9 mouse cellular contexts compared by ENCODE assay signal in the genomic region with DNA sequence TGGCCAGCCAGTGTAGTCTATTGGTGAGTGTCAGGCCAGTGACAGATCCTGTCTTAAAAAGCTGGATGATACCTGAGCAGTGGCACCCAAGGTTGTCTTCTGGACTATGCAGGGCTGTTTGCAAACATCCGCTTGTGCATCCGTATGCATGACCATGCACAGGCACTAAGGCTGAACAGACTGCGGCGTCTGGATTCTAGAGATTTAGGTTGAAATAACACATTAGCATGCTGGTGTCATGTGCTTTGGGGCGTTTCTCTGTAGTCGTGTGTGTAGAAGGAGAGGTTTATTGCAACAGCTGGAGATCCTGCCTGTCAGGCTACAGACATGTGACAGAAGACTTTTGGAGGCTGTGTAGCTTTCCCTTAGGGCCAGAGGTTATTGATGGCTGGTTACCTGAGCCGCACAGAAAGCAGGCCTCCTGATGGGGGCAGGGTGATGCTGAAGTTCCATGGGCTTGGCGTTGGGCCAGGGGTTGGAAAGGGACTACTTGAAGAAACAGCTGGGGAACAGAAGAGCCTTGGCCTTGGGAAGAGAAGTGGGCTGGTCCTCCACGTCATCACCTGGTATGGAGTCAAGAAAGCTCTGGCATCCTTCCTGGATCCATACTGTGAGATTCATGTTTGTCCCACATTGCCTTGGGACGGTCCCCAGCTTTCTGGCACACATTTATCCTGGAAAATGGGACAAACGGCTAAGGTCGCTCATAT. TPM values are rescaled to one million over a fixed set of nuclear protein-coding genes. Genes with fewer than 3 reads are reported as not detected.
DNase-seq lines count a peak whose midpoint lies in the region; ATAC-seq lines count a peak whose summit lies in the region.
"Had no signal": no experiment of that assay in that cellular context is flagged by ENCODE, and none has a peak within 500 bp of the region (broad histone marks: within the 10 kb centered on the region; RNA-seq: fewer than 3 reads in every experiment).

No protein-coding gene starts in this region.

- H3K9me3 ChIP-seq in forebrain, embryonic 14.5 days (replicated peaks; ENCODE audit: control insufficient read depth, low read length), result no peaks in the 10 kb centered on the region
- no peaks in the 10 kb centered on the region for H3K9me3 ChIP-seq in forebrain, embryonic 11.5 days (ENCODE audit: control insufficient read depth, low read length)
- H3K9me3 ChIP-seq in hindbrain, embryonic 15.5 days, result no peaks in the 10 kb centered on the region

- H3K4me3 ChIP-seq in forebrain, embryonic 14.5 days (ENCODE audit: low read depth, low read length), result no peak overlapping the region
- H3K4me3 ChIP-seq in forebrain, embryonic 11.5 days (ENCODE audit: low read depth, low read length), result no peak overlapping the region
- no peak overlapping the region for H3K4me3 ChIP-seq in hindbrain, embryonic 15.5 days

- no peak overlapping the region for H3K4me2 ChIP-seq in forebrain, embryonic 14.5 days (ENCODE audit: low read length)
- no peak overlapping the region for H3K4me2 ChIP-seq in forebrain, embryonic 11.5 days (ENCODE audit: low read depth, low read length, severe bottlenecking)
- H3K4me2 ChIP-seq in hindbrain, embryonic 15.5 days, result no peak overlapping the region

- DNase-seq in forebrain, embryonic 14.5 days (ENCODE audit: low spot score), result peak; percentile 25
- DNase-seq in forebrain, embryonic 11.5 days (ENCODE audit: low spot score), result no peak
- DNase-seq in ovary, postnatal 14 days (ENCODE audit: low spot score), result peak; percentile 6
- DNase-seq in ovary, postnatal 10 days (ENCODE audit: low spot score), result no peak
- peak; percentile 5 for DNase-seq in lung, postnatal 14 days
- no peak for DNase-seq in layer of hippocampus, postnatal 36 days
- DNase-seq in layer of hippocampus, adult 9-11 months, result no peak

- no peak overlapping the region for H3K27ac ChIP-seq in forebrain, embryonic 14.5 days (ENCODE audit: low read depth, low read length)
- no peak overlapping the region for H3K27ac ChIP-seq in forebrain, embryonic 11.5 days (ENCODE audit: low read depth, low read length)
- H3K27ac ChIP-seq in hindbrain, embryonic 15.5 days (replicated peaks), result no peak overlapping the region

- no peaks in the 10 kb centered on the region for H3K36me3 ChIP-seq in forebrain, embryonic 14.5 days (ENCODE audit: control insufficient read depth, insufficient read depth, low read length)
- no peaks in the 10 kb centered on the region for H3K36me3 ChIP-seq in forebrain, embryonic 11.5 days (ENCODE audit: control insufficient read depth, insufficient read depth, low read length)
- H3K36me3 ChIP-seq in hindbrain, embryonic 15.5 days, result no peaks in the 10 kb centered on the region

- H3K4me1 ChIP-seq in forebrain, embryonic 14.5 days (ENCODE audit: control insufficient read depth, insufficient read depth, low read length), result no peaks in the 10 kb centered on the region
- H3K4me1 ChIP-seq in forebrain, embryonic 11.5 days (replicated peaks; ENCODE audit: control insufficient read depth, insufficient read depth, low read length), result no peaks in the 10 kb centered on the region
- H3K4me1 ChIP-seq in hindbrain, embryonic 15.5 days (replicated peaks), result peaks cover 10% of the 10 kb centered on the region

- 0 out of 2 replicates have a peak, but pooled peaks have one; percentile 26 for ATAC-seq in forebrain, embryonic 14.5 days
- no peak for ATAC-seq in forebrain, embryonic 11.5 days (replicated peaks; ENCODE audit: low FRiP score)
- ATAC-seq in hindbrain, embryonic 15.5 days (ENCODE audit: low FRiP score, low read depth), result peak; percentile 62

- no peak overlapping the region for H3K9ac ChIP-seq in forebrain, embryonic 14.5 days (ENCODE audit: low read length)
- no peak overlapping the region for H3K9ac ChIP-seq in forebrain, embryonic 11.5 days (ENCODE audit: low read length)
- no peak overlapping the region for H3K9ac ChIP-seq in hindbrain, embryonic 15.5 days

- no peaks in the 10 kb centered on the region for H3K27me3 ChIP-seq in forebrain, embryonic 14.5 days (replicated peaks; ENCODE audit: control insufficient read depth, insufficient read depth, low read length)
- H3K27me3 ChIP-seq in forebrain, embryonic 11.5 days (ENCODE audit: control insufficient read depth, insufficient read depth, low read length), result no peaks in the 10 kb centered on the region
- H3K27me3 ChIP-seq in hindbrain, embryonic 15.5 days, result no peaks in the 10 kb centered on the region
- H3K27me3 ChIP-seq: CH12.LX had no signal

- 78% methylated on average over 12 of the region's 12 CpGs for WGBS in forebrain, embryonic 14.5 days
- 88% methylated on average over 12 of the region's 12 CpGs for WGBS in forebrain, embryonic 11.5 days
- WGBS in hindbrain, embryonic 15.5 days, result 54% methylated on average over 12 of the region's 12 CpGs

RNA-seq across cellular contexts. Expression of gene Adck1, which starts 59.7 kb away (rescaled TPM):
- 21.0 and 27.8 TPM in 2 replicates for polyA plus RNA-seq in forebrain, embryonic 14.5 days (2014; fragmentation: Nextera tagmentation; extraction: Ambion mirVana)
- polyA plus RNA-seq in forebrain, embryonic 11.5 days (2014; fragmentation: Nextera tagmentation; extraction: Ambion mirVana), result 15.2 and 20.9 TPM in 2 replicates
- polyA plus RNA-seq in hindbrain, embryonic 15.5 days (2015; fragmentation: Nextera tagmentation; extraction: Ambion mirVana), result 36.4 and 38.0 TPM in 2 replicates
- total RNA-seq in layer of hippocampus, postnatal 36 days (2021), result 10 to 100 TPM; 31.6 to 33.3 TPM

Comparison
In these comparisons a context has a peak if more than half of its experiments do, and no peak if none do; other contexts are left out.
1. DNase-seq: peak in forebrain, embryonic 14.5 days (single experiment), ovary, postnatal 14 days (single experiment) and lung, postnatal 14 days (single experiment); none in forebrain, embryonic 11.5 days (single experiment), ovary, postnatal 10 days (single experiment), layer of hippocampus, postnatal 36 days (0 of 2) and layer of hippocampus, adult 9-11 months (single experiment).